19 mouse cellular contexts compared by ENCODE assay signal in genomic region chr13:77208764-77209418, GRCm38 (mm10).
DNase-seq lines count a peak whose midpoint lies in the region; ATAC-seq lines count a peak whose summit lies in the region.
"Had no signal": no experiment of that assay in that cellular context is flagged by ENCODE, and none has a peak within 500 bp of the region (broad histone marks: within the 10 kb centered on the region; RNA-seq: fewer than 3 reads in every experiment).

No protein-coding gene starts in this region.

- no peak overlapping the region for H3K9ac ChIP-seq in midbrain, embryonic 11.5 days (ENCODE audit: low read length)
- H3K9ac ChIP-seq in hindbrain, embryonic 15.5 days, result no peak overlapping the region
- H3K9ac ChIP-seq in midbrain, embryonic 15.5 days, result no peak overlapping the region
- H3K9ac ChIP-seq in kidney, embryonic 16.5 days (replicated peaks; ENCODE audit: low read length), result no peak overlapping the region
- H3K9ac ChIP-seq: embryonic facial prominence, embryonic 13.5 days; limb, embryonic 12.5 days; liver, embryonic 12.5 days had no signal

- no peaks in the 10 kb centered on the region for H3K4me1 ChIP-seq in midbrain, embryonic 11.5 days (ENCODE audit: control insufficient read depth, insufficient read depth, low read length)
- H3K4me1 ChIP-seq in midbrain, embryonic 10.5 days, result no peaks in the 10 kb centered on the region
- peaks cover 7% of the 10 kb centered on the region; the same call in 1 of the 2 replicates for H3K4me1 ChIP-seq in hindbrain, embryonic 15.5 days (replicated peaks)
- peaks cover 4% of the 10 kb centered on the region for H3K4me1 ChIP-seq in midbrain, embryonic 15.5 days
- H3K4me1 ChIP-seq in kidney, embryonic 16.5 days (ENCODE audit: insufficient read depth, low read length), result no peaks in the 10 kb centered on the region
- H3K4me1 ChIP-seq: embryonic facial prominence, embryonic 13.5 days; limb, embryonic 12.5 days; liver, embryonic 12.5 days had no signal

- H3K27ac ChIP-seq in midbrain, embryonic 11.5 days (ENCODE audit: low read depth, low read length), result no peak overlapping the region
- no peak overlapping the region for H3K27ac ChIP-seq in midbrain, embryonic 10.5 days (replicated peaks)
- no peak overlapping the region for H3K27ac ChIP-seq in hindbrain, embryonic 15.5 days (replicated peaks)
- no peak overlapping the region for H3K27ac ChIP-seq in midbrain, embryonic 15.5 days
- no peak overlapping the region for H3K27ac ChIP-seq in kidney, embryonic 16.5 days (ENCODE audit: low read length)
- H3K27ac ChIP-seq: embryonic facial prominence, embryonic 13.5 days; kidney, postnatal 0 days; limb, embryonic 12.5 days; liver, embryonic 12.5 days had no signal

- H3K4me3 ChIP-seq in midbrain, embryonic 11.5 days (ENCODE audit: low read depth, low read length), result no peak overlapping the region
- H3K4me3 ChIP-seq in midbrain, embryonic 10.5 days, result no peak overlapping the region
- H3K4me3 ChIP-seq in hindbrain, embryonic 15.5 days, result no peak overlapping the region
- H3K4me3 ChIP-seq in midbrain, embryonic 15.5 days, result no peak overlapping the region
- H3K4me3 ChIP-seq in kidney, embryonic 16.5 days (ENCODE audit: low read length), result no peak overlapping the region
- H3K4me3 ChIP-seq: embryonic facial prominence, embryonic 13.5 days; limb, embryonic 12.5 days; liver, embryonic 12.5 days; megakaryocyte, embryonic 14.5 days; myocyte had no signal

- no peaks in the 10 kb centered on the region for H3K27me3 ChIP-seq in midbrain, embryonic 11.5 days (ENCODE audit: control insufficient read depth, insufficient read depth, low read length)
- no peaks in the 10 kb centered on the region for H3K27me3 ChIP-seq in midbrain, embryonic 10.5 days (ENCODE audit: low read depth, poor library complexity, severe bottlenecking)
- no peaks in the 10 kb centered on the region for H3K27me3 ChIP-seq in hindbrain, embryonic 15.5 days
- no peaks in the 10 kb centered on the region for H3K27me3 ChIP-seq in midbrain, embryonic 15.5 days (replicated peaks)
- H3K27me3 ChIP-seq in kidney, embryonic 16.5 days (ENCODE audit: insufficient read depth, low read length), result no peaks in the 10 kb centered on the region
- H3K27me3 ChIP-seq: embryonic facial prominence, embryonic 13.5 days; limb, embryonic 12.5 days; liver, embryonic 12.5 days; megakaryocyte, embryonic 14.5 days had no signal

- no peaks in the 10 kb centered on the region for H3K9me3 ChIP-seq in midbrain, embryonic 11.5 days (ENCODE audit: control insufficient read depth, low read length)
- H3K9me3 ChIP-seq in midbrain, embryonic 10.5 days (replicated peaks), result no peaks in the 10 kb centered on the region
- no peaks in the 10 kb centered on the region for H3K9me3 ChIP-seq in hindbrain, embryonic 15.5 days
- H3K9me3 ChIP-seq in midbrain, embryonic 15.5 days, result no peaks in the 10 kb centered on the region
- no peaks in the 10 kb centered on the region for H3K9me3 ChIP-seq in kidney, embryonic 16.5 days (ENCODE audit: low read length)
- H3K9me3 ChIP-seq: embryonic facial prominence, embryonic 13.5 days; limb, embryonic 12.5 days; liver, embryonic 12.5 days; megakaryocyte, embryonic 14.5 days had no signal

- 84% methylated on average over 7 of the region's 7 CpGs for WGBS in midbrain, embryonic 11.5 days
- 92% methylated on average over 7 of the region's 7 CpGs for WGBS in midbrain, embryonic 10.5 days
- 55% methylated on average over 7 of the region's 7 CpGs for WGBS in hindbrain, embryonic 15.5 days
- WGBS in midbrain, embryonic 15.5 days, result 60% methylated on average over 7 of the region's 7 CpGs
- WGBS in kidney, embryonic 16.5 days, result 82% methylated on average over 7 of the region's 7 CpGs

- DNase-seq in midbrain, embryonic 11.5 days (ENCODE audit: low spot score, missing footprints), result peak; percentile 76
- no peak for DNase-seq in midbrain, embryonic 10.5 days (ENCODE audit: low spot score)
- DNase-seq in left cerebral cortex, postnatal 36 days (ENCODE audit: low spot score in 2 of 2), result no peak
- DNase-seq in heart, adult 11 months, result no peak
- DNase-seq: cerebellum, adult 9-11 months; gastrocnemius, postnatal 25 days; kidney, adult 11 months; right cerebral cortex, adult 18-20 months; thymus, postnatal 14 days had no signal

- peak; percentile 67; the same call in 1 of the 2 replicates for ATAC-seq in midbrain, embryonic 11.5 days (ENCODE audit: low FRiP score)
- ATAC-seq in hindbrain, embryonic 15.5 days (ENCODE audit: low FRiP score, low read depth), result peak; percentile 79; the same call in 1 of the 2 replicates
- ATAC-seq in midbrain, embryonic 15.5 days (replicated peaks), result peak; percentile 84
- no peak for ATAC-seq in kidney, embryonic 16.5 days (ENCODE audit: low FRiP score, low TSS enrichment)
- ATAC-seq: liver, embryonic 12.5 days; lung, postnatal 0 days had no signal

- no peak overlapping the region for H3K4me2 ChIP-seq in midbrain, embryonic 11.5 days
- no peak overlapping the region for H3K4me2 ChIP-seq in hindbrain, embryonic 15.5 days
- H3K4me2 ChIP-seq in midbrain, embryonic 15.5 days, result no peak overlapping the region
- H3K4me2 ChIP-seq in kidney, embryonic 16.5 days (replicated peaks; ENCODE audit: low read depth, low read length), result no peak overlapping the region
- H3K4me2 ChIP-seq: embryonic facial prominence, embryonic 13.5 days; limb, embryonic 12.5 days; liver, embryonic 12.5 days had no signal

- intact Hi-C loops in left cerebral cortex, postnatal 36 days (cut with DNase I), result no loop called here

- H3K36me3 ChIP-seq in midbrain, embryonic 11.5 days (ENCODE audit: control insufficient read depth, insufficient read depth, low read length), result no peaks in the 10 kb centered on the region
- H3K36me3 ChIP-seq in midbrain, embryonic 10.5 days, result no peaks in the 10 kb centered on the region
- H3K36me3 ChIP-seq in hindbrain, embryonic 15.5 days, result no peaks in the 10 kb centered on the region
- H3K36me3 ChIP-seq in midbrain, embryonic 15.5 days (replicated peaks), result no peaks in the 10 kb centered on the region
- H3K36me3 ChIP-seq in kidney, embryonic 16.5 days (ENCODE audit: insufficient read depth, low read length), result no peaks in the 10 kb centered on the region
- H3K36me3 ChIP-seq: embryonic facial prominence, embryonic 13.5 days; limb, embryonic 12.5 days; liver, embryonic 12.5 days had no signal
